In the genomic region with DNA sequence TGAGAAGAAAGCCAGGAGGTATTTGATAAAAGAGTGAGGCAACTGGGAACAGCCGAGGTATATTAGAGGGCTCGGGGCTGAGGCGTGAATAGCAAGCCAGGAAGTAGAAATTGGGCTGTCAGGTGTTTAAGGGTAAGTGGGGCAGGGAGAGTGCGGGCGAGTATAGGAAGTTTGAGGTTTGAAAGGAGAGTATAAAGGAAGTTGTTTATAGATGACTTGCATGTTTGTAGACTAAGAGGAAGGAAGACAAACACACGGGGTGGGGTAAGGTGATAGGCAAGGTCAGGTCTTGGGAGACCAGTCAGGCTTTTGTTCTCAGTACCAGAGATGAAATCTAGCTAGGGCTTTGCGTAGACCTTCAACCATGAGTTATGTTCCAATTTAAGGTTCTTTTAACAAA, we compare ENCODE assay signal across 21 mouse cellular contexts. TPM values are rescaled to one million over a fixed set of nuclear protein-coding genes. Genes with fewer than 3 reads are reported as not detected.
DNase-seq lines count a peak whose midpoint lies in the region; ATAC-seq and TF ChIP-seq lines count a peak whose summit lies in the region.
"Had no signal": no experiment of that assay in that cellular context is flagged by ENCODE, and none has a peak within 500 bp of the region (broad histone marks: within the 10 kb centered on the region; RNA-seq: fewer than 3 reads in every experiment).

No protein-coding gene starts in this region.

- H3K36me3 ChIP-seq in MEL (ENCODE audit: control insufficient read depth in 1 of 2, insufficient read depth in 2 of 2, low read length in 2 of 2): peaks cover 0 to 29% of the 10 kb centered on the region in 2 experiments; a peak in 3 of 4 replicates

- intact Hi-C loops in left cerebral cortex, postnatal 14 days (cut with DNase I): no loop called here

- H3K27ac ChIP-seq in MEL (ENCODE audit: control insufficient read depth, low read depth, low read length): peak overlapping the region; percentile 58
- H3K27ac ChIP-seq: midbrain, embryonic 15.5 days; neural tube, embryonic 12.5 days had no signal

- H3K79me2 ChIP-seq in MEL (ENCODE audit: control insufficient read depth, insufficient read depth, low read length, poor library complexity): no peaks in the 10 kb centered on the region

- TF ChIP-seq RAD21 in MEL (IDR thresholded peaks at IDR 0.05; ENCODE audit: low read depth, low read length): no peak

- peak overlapping the region; percentile 24; the same call in 1 of the 2 replicates for H3K9ac ChIP-seq in MEL (ENCODE audit: control insufficient read depth, low read depth, low read length, poor library complexity, severe bottlenecking)
- H3K9ac ChIP-seq: midbrain, embryonic 15.5 days; neural tube, embryonic 12.5 days had no signal

- H3K4me1 ChIP-seq in MEL (ENCODE audit: control insufficient read depth in 1 of 2, insufficient read depth in 2 of 2, low read length in 2 of 2): peaks cover 15 to 19% of the 10 kb centered on the region in 2 experiments
- H3K4me1 ChIP-seq: neural tube, embryonic 12.5 days had no signal

- TF ChIP-seq POLR2A in MEL (IDR thresholded peaks at IDR 0.05; ENCODE audit: control insufficient read depth in 1 of 2, insufficient read depth in 1 of 2, low read depth in 1 of 2, low read length in 2 of 2, poor library complexity in 1 of 2): peak in 1 of 2 experiments; percentile 28; a peak in 1 of 4 replicates

- no peak overlapping the region; a peak in 1 of 4 replicates for H3K4me3 ChIP-seq in MEL (ENCODE audit: control insufficient read depth in 1 of 2, insufficient read depth in 1 of 2, low read depth in 2 of 2, low read length in 2 of 2)
- H3K4me3 ChIP-seq: erythroblast, embryonic 14.5 days; midbrain, embryonic 15.5 days; neural tube, embryonic 12.5 days had no signal

- no peak for TF ChIP-seq CTCF in MEL (IDR thresholded peaks at IDR 0.05 in 2 of 3, conservative IDR thresholded peaks at IDR 0.05 in 1 of 3; ENCODE audit: control insufficient read depth in 1 of 3, insufficient read depth in 1 of 3, low read depth in 2 of 3, low read length in 3 of 3, poor library complexity in 1 of 3, severe bottlenecking in 1 of 3)

- peak; percentile 76 for DNase-seq in MEL (ENCODE audit: low read depth, low spot score)
- DNase-seq in thymus, postnatal 36 days: peak; percentile 43 to 67
- no peak for DNase-seq in kidney, postnatal 36 days
- no peak for DNase-seq in left cerebral cortex, postnatal 14 days (ENCODE audit: low spot score in 2 of 2)
- DNase-seq in cerebellum, adult 9-11 months: no peak
- DNase-seq: adrenal gland, postnatal 10 days; cerebellum, postnatal 14 days; gastrocnemius, postnatal 10 days; heart, postnatal 36 days; lung, adult 18-20 months; lung, postnatal 36 days had no signal

- H3K27me3 ChIP-seq in MEL (ENCODE audit: control insufficient read depth in 1 of 2, insufficient read depth in 2 of 2, low read length in 2 of 2): no peaks in the 10 kb centered on the region
- H3K27me3 ChIP-seq: midbrain, embryonic 15.5 days; neural tube, embryonic 12.5 days had no signal

- peak; percentile 91 for ATAC-seq in granulocyte monocyte progenitor cell, adult 5-6 weeks (replicated peaks; ENCODE audit: poor library complexity, severe bottlenecking)
- ATAC-seq in neutrophil, adult 5-6 weeks (ENCODE audit: extremely low read depth, insufficient number of reproducible peaks, low FRiP score, poor library complexity, severe bottlenecking): peak; percentile 91
- ATAC-seq: midbrain, embryonic 15.5 days had no signal

- peak; percentile 68 to 74 for TF ChIP-seq EP300 in MEL (IDR thresholded peaks at IDR 0.05; ENCODE audit: low read depth in 1 of 2, low read length in 2 of 2)

- no peaks in the 10 kb centered on the region for H3K9me3 ChIP-seq in MEL (replicated peaks; ENCODE audit: insufficient read depth, low read length)
- H3K9me3 ChIP-seq: midbrain, embryonic 15.5 days; neural tube, embryonic 12.5 days had no signal

TF ChIP-seq in MEL, 35 proteins besides CTCF, POLR2A, EP300 and RAD21:
- TF ChIP-seq POLR2AphosphoS2 (IDR thresholded peaks at IDR 0.05; ENCODE audit: low read length) (no peak), ZKSCAN1 (IDR thresholded peaks at IDR 0.05; ENCODE audit: low read depth, low read length) (no peak), MXI1 (IDR thresholded peaks at IDR 0.05; ENCODE audit: low read depth, low read length) (no peak; the same call in 1 of the 2 replicates), MYB (IDR thresholded peaks at IDR 0.05; ENCODE audit: low read depth, low read length) (no peak), MAX (IDR thresholded peaks at IDR 0.05; ENCODE audit: low read length) (peak; percentile 46; the same call in 1 of the 2 replicates), GATA1 (IDR thresholded peaks at IDR 0.05; ENCODE audit: low read depth, low read length) (peak; percentile 33; the same call in 1 of the 2 replicates), ELF1 (IDR thresholded peaks at IDR 0.05; ENCODE audit: low read depth, low read length) (0 out of 2 replicates have a peak, but pooled peaks have one; percentile 34), TCF12 (IDR thresholded peaks at IDR 0.05; ENCODE audit: low read depth, low read length) (peak; percentile 34; the same call in 1 of the 2 replicates), SIN3A (IDR thresholded peaks at IDR 0.05; ENCODE audit: low read length) (no peak; the same call in 1 of the 2 replicates), NELFE (IDR thresholded peaks at IDR 0.05; ENCODE audit: low read depth, low read length) (no peak), GABPA (IDR thresholded peaks at IDR 0.05; ENCODE audit: low read depth, low read length) (no peak), ETS1 (IDR thresholded peaks at IDR 0.05; ENCODE audit: low read depth, low read length) (peak; percentile 67), KAT2A (conservative IDR thresholded peaks at IDR 0.05; ENCODE audit: low read depth, low read length) (0 out of 2 replicates have a peak, but pooled peaks have one; percentile 20), TAL1 (IDR thresholded peaks at IDR 0.05; ENCODE audit: low read length) (peak; percentile 30; the same call in 1 of the 2 replicates), MAZ (IDR thresholded peaks at IDR 0.05; ENCODE audit: low read depth, low read length) (0 out of 2 replicates have a peak, but pooled peaks have one; percentile 36), MYC (IDR thresholded peaks at IDR 0.05; ENCODE audit: low read depth, low read length) (peak; percentile 47; the same call in 1 of the 2 replicates), USF1 (IDR thresholded peaks at IDR 0.05; ENCODE audit: low read depth, low read length) (no peak), HCFC1 (IDR thresholded peaks at IDR 0.05; ENCODE audit: low read depth, low read length) (peak; percentile 31; the same call in 1 of the 2 replicates)

RNA-seq across cellular contexts. Expression of gene Ddx28, which starts 5.4 kb away (rescaled TPM):
- 23.4 and 29.9 TPM in 2 replicates for total RNA-seq in MEL (2012; rRNA removed)
- polyA plus RNA-seq in MEL (2012; ENCODE audit: insufficient read depth in 1 of 2, insufficient read length in 2 of 2, low read depth in 1 of 2, low replicate concordance in 2 of 2, missing spikeins in 1 of 2): 10 to 100 TPM in 1 of 2 experiments, not detected in 1; 21.8 TPM
- total RNA-seq in granulocyte monocyte progenitor cell, adult 5-6 weeks (2014; fragmentation: Nextera tagmentation): 5.6 and 11.6 TPM in 2 replicates
- 15.1 and 20.2 TPM in 2 replicates for total RNA-seq in granulocyte monocyte progenitor cell, adult 5-6 weeks (2017)
- 7.2 and 7.7 TPM in 2 replicates for total RNA-seq in neutrophil, adult 5-6 weeks (2017)
- 10 to 100 TPM; 13.4 to 13.8 TPM for total RNA-seq in left cerebral cortex, postnatal 14 days (2021)

RNA-seq across cellular contexts. Expression of gene Dpep2nb, which starts 11.4 kb away (rescaled TPM):
- total RNA-seq in MEL (2012; rRNA removed): not detected in 2 replicates
- polyA plus RNA-seq in MEL (2012; ENCODE audit: insufficient read depth in 1 of 2, insufficient read length in 2 of 2, low read depth in 1 of 2, low replicate concordance in 2 of 2, missing spikeins in 1 of 2): under 1 TPM in 1 of 2 experiments, not detected in 1; 0.14 TPM
- not detected in 2 replicates for total RNA-seq in granulocyte monocyte progenitor cell, adult 5-6 weeks (2014; fragmentation: Nextera tagmentation)
- 0.39 TPM in 1 of 2 replicates, not detected in the other for total RNA-seq in granulocyte monocyte progenitor cell, adult 5-6 weeks (2017)
- not detected in 2 replicates for total RNA-seq in neutrophil, adult 5-6 weeks (2017)
- not detected for total RNA-seq in left cerebral cortex, postnatal 14 days (2021)
- total RNA-seq: adrenal gland, postnatal 10 days; gastrocnemius, postnatal 10 days; heart, postnatal 36 days; layer of hippocampus, adult 8-10 months had no signal
- polyA plus RNA-seq: erythroblast, embryonic 14.5 days; intestine, embryonic 14.5 days; kidney, embryonic 16.5 days; neural tube, embryonic 12.5 days; stomach, embryonic 16.5 days had no signal

RNA-seq across cellular contexts. Expression of gene Dus2, which starts 26.0 kb away (rescaled TPM):
- 8.6 and 9.2 TPM in 2 replicates for total RNA-seq in MEL (2012; rRNA removed)
- 10 to 100 TPM in 1 of 2 experiments, not detected in 1; 11.9 TPM for polyA plus RNA-seq in MEL (2012; ENCODE audit: insufficient read depth in 1 of 2, insufficient read length in 2 of 2, low read depth in 1 of 2, low replicate concordance in 2 of 2, missing spikeins in 1 of 2)
- total RNA-seq in granulocyte monocyte progenitor cell, adult 5-6 weeks (2014; fragmentation: Nextera tagmentation): 8.3 and 9.6 TPM in 2 replicates
- 10.8 and 20.1 TPM in 2 replicates for total RNA-seq in granulocyte monocyte progenitor cell, adult 5-6 weeks (2017)
- total RNA-seq in neutrophil, adult 5-6 weeks (2017): 19.4 and 19.6 TPM in 2 replicates
- total RNA-seq in left cerebral cortex, postnatal 14 days (2021): 10 to 100 TPM; 15.9 to 18.2 TPM

RNA-seq across cellular contexts. Expression of gene Dpep3, which starts 37.9 kb away (rescaled TPM):
- total RNA-seq in MEL (2012; rRNA removed): not detected in 2 replicates
- polyA plus RNA-seq in MEL (2012; ENCODE audit: insufficient read depth in 1 of 2, insufficient read length in 2 of 2, low read depth in 1 of 2, low replicate concordance in 2 of 2, missing spikeins in 1 of 2): under 1 TPM in 1 of 2 experiments, not detected in 1; 0.11 TPM
- not detected in 2 replicates for total RNA-seq in granulocyte monocyte progenitor cell, adult 5-6 weeks (2014; fragmentation: Nextera tagmentation)
- total RNA-seq in granulocyte monocyte progenitor cell, adult 5-6 weeks (2017): not detected in 2 replicates
- total RNA-seq in neutrophil, adult 5-6 weeks (2017): not detected in 2 replicates
- total RNA-seq in left cerebral cortex, postnatal 14 days (2021): not detected
- total RNA-seq: adrenal gland, postnatal 10 days; gastrocnemius, postnatal 10 days; heart, postnatal 36 days; layer of hippocampus, adult 8-10 months had no signal
- polyA plus RNA-seq: erythroblast, embryonic 14.5 days; heart, embryonic 11.5 days; intestine, embryonic 14.5 days; kidney, embryonic 16.5 days; midbrain, embryonic 15.5 days; neural tube, embryonic 12.5 days; stomach, embryonic 16.5 days had no signal

RNA-seq across cellular contexts. Expression of gene Nfatc3, which starts 41.5 kb away (rescaled TPM):
- 14.4 and 16.9 TPM in 2 replicates for total RNA-seq in MEL (2012; rRNA removed)
- 10 to 100 TPM; 50.2 to 59.3 TPM for polyA plus RNA-seq in MEL (2012; ENCODE audit: insufficient read depth in 1 of 2, insufficient read length in 2 of 2, low read depth in 1 of 2, low replicate concordance in 2 of 2, missing spikeins in 1 of 2)
- 74.1 and 86.3 TPM in 2 replicates for total RNA-seq in granulocyte monocyte progenitor cell, adult 5-6 weeks (2014; fragmentation: Nextera tagmentation)
- 31.7 and 32.7 TPM in 2 replicates for total RNA-seq in granulocyte monocyte progenitor cell, adult 5-6 weeks (2017)
- total RNA-seq in neutrophil, adult 5-6 weeks (2017): 104 and 107 TPM in 2 replicates
- total RNA-seq in left cerebral cortex, postnatal 14 days (2021): 1 to 10 TPM; 9.2 to 9.7 TPM

Comparison
In these comparisons a context has a peak if more than half of its experiments do, and no peak if none do; other contexts are left out.
1. DNase-seq: peak in MEL (single experiment) and thymus, postnatal 36 days (2 of 2); none in kidney, postnatal 36 days (0 of 2), left cerebral cortex, postnatal 14 days (0 of 2) and cerebellum, adult 9-11 months (single experiment).